Mouse (Mus musculus): ENCODE results near the gene Fanci.

DNA sequence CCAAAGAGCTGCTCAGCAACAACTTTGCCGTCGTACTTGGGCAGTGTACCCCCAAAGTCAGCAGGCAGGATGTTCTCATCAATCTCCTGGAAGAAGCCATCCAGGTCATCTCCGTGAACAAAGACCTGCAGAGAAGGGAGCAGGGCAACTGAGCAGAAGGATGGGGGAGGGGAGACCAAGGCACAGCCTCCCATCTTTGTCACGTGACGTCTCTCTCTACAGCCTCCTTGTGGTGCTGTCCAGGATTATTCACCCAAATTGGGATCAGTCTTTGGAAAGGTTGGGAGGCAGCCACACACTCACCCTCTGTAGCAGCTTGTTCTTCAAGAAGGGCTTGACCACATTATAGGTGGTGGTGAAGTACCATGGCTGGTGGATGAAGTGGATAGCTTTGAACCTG is 16.1 kb upstream of the Fanci start:
- TF ChIP-seq EP300 (IDR thresholded peaks at IDR 0.05; ENCODE audit: low read length), result no peak
- no peak for TF ChIP-seq NRF1 (IDR thresholded peaks at IDR 0.05; ENCODE audit: low read depth, low read length)
- TF ChIP-seq MXI1 (IDR thresholded peaks at IDR 0.05; ENCODE audit: low read depth, low read length), result no peak
- TF ChIP-seq CTCF (conservative IDR thresholded peaks at IDR 0.05 in 1 of 2, IDR thresholded peaks at IDR 0.05 in 1 of 2; ENCODE audit: low read depth in 2 of 2, low read length in 2 of 2), result no peak
- TF ChIP-seq POLR2A (IDR thresholded peaks at IDR 0.05; ENCODE audit: low read depth, low read length), result no peak
- TF ChIP-seq BHLHE40 (IDR thresholded peaks at IDR 0.05; ENCODE audit: low read depth, low read length), result peak; percentile 24; the same call in 1 of the 2 replicates
- no peak for TF ChIP-seq SIN3A (IDR thresholded peaks at IDR 0.05; ENCODE audit: low read length)
